Mouse (Mus musculus): ENCODE measurements at regions not wholly inside any gene's neighbourhood (a gene's known extent, or its start where the extent isn't known, plus 50 kb on each side); places are given as distances from the start of the nearest gene placed in this dataset.

- no peaks in the 10 kb centered on the region for H3K27me3 ChIP-seq (replicated peaks)
- H3K36me3 ChIP-seq (replicated peaks in 1 of 2; ENCODE audit: control insufficient read depth in 1 of 2, insufficient read depth in 1 of 2, low read length in 1 of 2) = no peaks in the 10 kb centered on the region
- no peaks in the 10 kb centered on the region for H3K79me2 ChIP-seq (replicated peaks; ENCODE audit: control insufficient read depth, extremely low read depth, insufficient read depth, poor library complexity, severe bottlenecking)
- no peak overlapping the region for H3K27ac ChIP-seq (ENCODE audit: insufficient read depth, low read depth)
- DNase-seq (ENCODE audit: extremely low read depth) = no peak
- H3K9ac ChIP-seq (ENCODE audit: insufficient read depth, low read depth) = no peak overlapping the region
- H3K4me3 ChIP-seq (replicated peaks in 1 of 3; ENCODE audit: low read depth in 2 of 3, low read length in 2 of 3, poor library complexity in 1 of 3) = no peak overlapping the region
- no peak overlapping the region for H3K4me2 ChIP-seq (ENCODE audit: insufficient read depth, low read depth, poor library complexity, severe bottlenecking)
- TF ChIP-seq MXI1 (IDR thresholded peaks at IDR 0.05; ENCODE audit: low read depth, low read length) = no peak
- no peaks in the 10 kb centered on the region for H3K4me1 ChIP-seq (ENCODE audit: control insufficient read depth in 1 of 2, insufficient read depth in 2 of 2)
- dilution Hi-C loops (cut with MboI; ENCODE audit: extremely low pct_ligation_motif_present, extremely low pct_unique_long_range_greater_than_20kb, low sequenced_read_pairs) = no loop called here
- in situ Hi-C loops (cut with MboI; ENCODE audit: low pct_ligation_motif_present, low pct_unique_long_range_greater_than_20kb, low sequenced_read_pairs) = no loop called here
- peaks cover 60% of the 10 kb centered on the region for H3K9me3 ChIP-seq (replicated peaks; ENCODE audit: low read length)
These were observed 279.7 kb downstream of the Sox11 start for GRCm38 (mm10) chr12:27062511-27063264.

- Histone ChIP-seq H3K36me3 (replicated peaks in 1 of 2; ENCODE audit: control insufficient read depth in 1 of 2, insufficient read depth in 1 of 2, low read length in 1 of 2) (no peaks in the 10 kb centered on the region), H3K27ac (ENCODE audit: insufficient read depth, low read depth) (no peak overlapping the region), H3K4me2 (ENCODE audit: insufficient read depth, low read depth, poor library complexity, severe bottlenecking) (no peak overlapping the region), H3K4me3 (replicated peaks in 1 of 3; ENCODE audit: low read depth in 2 of 3, low read length in 2 of 3, poor library complexity in 1 of 3) (no peak overlapping the region), H3K9ac (ENCODE audit: insufficient read depth, low read depth) (no peak overlapping the region), H3K27me3 (replicated peaks) (no peaks in the 10 kb centered on the region), H3K79me2 (replicated peaks; ENCODE audit: control insufficient read depth, extremely low read depth, insufficient read depth, poor library complexity, severe bottlenecking) (no peaks in the 10 kb centered on the region), H3K9me3 (replicated peaks; ENCODE audit: low read length) (peaks cover 62% of the 10 kb centered on the region), H3K4me1 (ENCODE audit: control insufficient read depth in 1 of 2, insufficient read depth in 2 of 2) (no peaks in the 10 kb centered on the region)
- in situ Hi-C loops (cut with MboI; ENCODE audit: low pct_ligation_motif_present, low pct_unique_long_range_greater_than_20kb, low sequenced_read_pairs) (no loop called here), dilution Hi-C loops (cut with MboI; ENCODE audit: extremely low pct_ligation_motif_present, extremely low pct_unique_long_range_greater_than_20kb, low sequenced_read_pairs) (no loop called here)
- no peak for TF ChIP-seq E2F4 (IDR thresholded peaks at IDR 0.05; ENCODE audit: insufficient replicate concordance, low read depth, low read length)
- no peak for TF ChIP-seq SMC3 (IDR thresholded peaks at IDR 0.05; ENCODE audit: low read depth, low read length)
- no peak for TF ChIP-seq RCOR1 (conservative IDR thresholded peaks at IDR 0.05; ENCODE audit: low read depth, low read length)
- no peak for TF ChIP-seq ZKSCAN1 (IDR thresholded peaks at IDR 0.05; ENCODE audit: borderline replicate concordance, low read depth, low read length)
- TF ChIP-seq EP300 (IDR thresholded peaks at IDR 0.05; ENCODE audit: low read length) = no peak
- no peak for TF ChIP-seq MAX (IDR thresholded peaks at IDR 0.05; ENCODE audit: low read length)
- no peak for TF ChIP-seq BHLHE40 (IDR thresholded peaks at IDR 0.05; ENCODE audit: low read depth, low read length)
- TF ChIP-seq JUN (IDR thresholded peaks at IDR 0.05; ENCODE audit: insufficient read depth, low read depth, low read length) = no peak
- no peak for DNase-seq (ENCODE audit: extremely low read depth)
These were observed 280.3 kb downstream of the Sox11 start for GRCm38 (mm10) chr12:27062061-27062461.

GRCm38 (mm10) chr12:27060899-27061762, 281.2 kb downstream of the Sox11 start:
- no peak overlapping the region for H3K9ac ChIP-seq (ENCODE audit: insufficient read depth, low read depth)
- H3K27ac ChIP-seq (ENCODE audit: insufficient read depth, low read depth) = no peak overlapping the region
- no peaks in the 10 kb centered on the region for H3K79me2 ChIP-seq (replicated peaks; ENCODE audit: control insufficient read depth, extremely low read depth, insufficient read depth, poor library complexity, severe bottlenecking)
- H3K27me3 ChIP-seq (replicated peaks) = no peaks in the 10 kb centered on the region
- H3K4me3 ChIP-seq (replicated peaks in 1 of 3; ENCODE audit: low read depth in 2 of 3, low read length in 2 of 3, poor library complexity in 1 of 3) = no peak overlapping the region
- H3K36me3 ChIP-seq (replicated peaks in 1 of 2; ENCODE audit: control insufficient read depth in 1 of 2, insufficient read depth in 1 of 2, low read length in 1 of 2) = no peaks in the 10 kb centered on the region
- H3K4me2 ChIP-seq (ENCODE audit: insufficient read depth, low read depth, poor library complexity, severe bottlenecking) = no peak overlapping the region
- DNase-seq (ENCODE audit: extremely low read depth) = no peak
- dilution Hi-C loops (cut with MboI; ENCODE audit: extremely low pct_ligation_motif_present, extremely low pct_unique_long_range_greater_than_20kb, low sequenced_read_pairs) = no loop called here
- TF ChIP-seq USF2 (conservative IDR thresholded peaks at IDR 0.05; ENCODE audit: low read depth, low read length) (no peak), MEF2A (IDR thresholded peaks at IDR 0.05; ENCODE audit: borderline replicate concordance, low read depth, low read length) (no peak), NELFE (IDR thresholded peaks at IDR 0.05; ENCODE audit: low read depth, low read length) (no peak), USF1 (IDR thresholded peaks at IDR 0.05; ENCODE audit: low read depth, low read length) (no peak), RCOR1 (conservative IDR thresholded peaks at IDR 0.05; ENCODE audit: low read depth, low read length) (no peak), POLR2A (IDR thresholded peaks at IDR 0.05; ENCODE audit: low read depth, low read length) (no peak), MAX (IDR thresholded peaks at IDR 0.05; ENCODE audit: low read length) (no peak), ZC3H11A (IDR thresholded peaks at IDR 0.05; ENCODE audit: low read depth, low read length) (no peak), EP300 (IDR thresholded peaks at IDR 0.05; ENCODE audit: low read length) (no peak), ZNF384 (IDR thresholded peaks at IDR 0.05; ENCODE audit: low read depth, low read length) (no peak), PAX5 (IDR thresholded peaks at IDR 0.05; ENCODE audit: low read length) (no peak), SMC3 (IDR thresholded peaks at IDR 0.05; ENCODE audit: low read depth, low read length) (no peak), MYC (IDR thresholded peaks at IDR 0.05; ENCODE audit: low read depth, low read length) (no peak)
- H3K4me1 ChIP-seq (ENCODE audit: control insufficient read depth in 1 of 2, insufficient read depth in 2 of 2) = no peaks in the 10 kb centered on the region
- H3K9me3 ChIP-seq (replicated peaks; ENCODE audit: low read length) = peaks cover 64% of the 10 kb centered on the region
- in situ Hi-C loops (cut with MboI; ENCODE audit: low pct_ligation_motif_present, low pct_unique_long_range_greater_than_20kb, low sequenced_read_pairs) = no loop called here
